Mouse (Mus musculus) thymus, postnatal 36 days (tissue): ENCODE data around the gene Chmp5.
A peak's percentile ranks its signal among the peaks of the same experiment; 100 is the strongest.

Experiments
- DNase-seq, 2 experiments: peaks; one replicate each; pipeline ENCODE4 v3.0.0; 2022; ENCODE audit warnings: mixed read lengths in 2 of 2

Chmp5 gene

GRCm38 (mm10) chr4:40947565-40948159 lies 545 bp upstream of the Chmp5 start:
- DNase-seq = no peak

DNA sequence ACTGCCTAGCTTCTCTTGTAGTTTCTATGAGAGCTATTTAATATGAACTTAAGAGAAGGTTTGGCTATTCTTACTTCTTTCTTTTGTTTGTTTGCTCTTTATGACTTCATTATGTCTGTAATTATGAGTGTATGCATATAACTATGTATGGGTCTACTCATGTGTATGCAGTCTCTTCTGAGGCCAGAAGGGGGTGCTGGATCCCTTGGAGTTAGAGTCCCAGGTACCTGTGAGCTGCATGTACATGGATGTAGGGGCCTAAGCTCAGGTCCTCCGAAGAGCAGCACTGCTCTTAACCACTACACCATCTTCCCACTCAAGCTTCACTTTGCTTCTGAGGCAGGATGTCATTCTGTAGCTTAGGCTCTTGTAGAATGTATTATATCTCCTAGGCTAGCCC lies 5.3 kb downstream of the Chmp5 start:
- DNase-seq = peak in 1 of 2 experiments; percentile 18

GRCm38 (mm10) chr4:40955942-40956341 lies 7.7 kb downstream of the Chmp5 start:
- DNase-seq = no peak

DNA sequence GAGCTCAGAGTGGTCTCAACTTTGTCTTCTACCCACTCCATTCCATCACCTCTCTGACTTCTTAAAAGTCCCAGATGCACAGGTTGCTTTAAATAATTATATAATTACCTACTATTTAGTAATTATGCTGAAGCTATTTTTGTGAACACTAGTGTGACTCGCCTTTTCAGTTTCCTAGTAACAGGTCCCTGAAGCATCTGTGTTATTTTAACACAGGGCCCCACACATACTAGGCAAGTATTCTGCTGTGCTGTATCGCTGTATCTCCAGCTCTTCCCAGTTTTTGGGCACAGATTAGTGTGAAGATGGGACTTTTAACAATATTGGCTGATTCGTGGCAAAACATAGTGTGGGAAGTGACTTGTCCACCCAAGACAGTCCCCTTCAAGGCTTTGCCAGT lies 15.3 kb downstream of the Chmp5 start:
- DNase-seq = no peak

DNA sequence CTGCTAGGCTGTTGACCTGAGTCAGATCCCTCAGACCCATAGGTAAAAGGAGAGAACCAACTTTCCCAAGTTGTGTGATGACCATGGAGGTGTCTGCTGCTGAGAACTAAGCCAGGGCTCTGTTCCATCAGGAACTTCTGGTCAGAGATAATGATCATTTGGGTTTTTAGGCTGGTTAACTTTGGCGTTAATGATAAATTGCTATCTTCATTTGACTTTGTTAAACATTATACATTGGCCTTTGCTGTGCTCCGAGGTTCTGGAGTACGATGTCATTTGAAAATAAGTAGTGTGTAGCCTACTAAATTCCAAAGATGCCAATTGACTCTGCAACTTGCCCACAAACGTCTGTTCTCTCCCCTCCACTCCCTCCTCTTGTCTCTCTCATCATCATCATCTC lies 21.0 kb downstream of the Chmp5 start:
- no peak for DNase-seq

- DNase-seq = no peak
Observed at GRCm38 (mm10) chr4:40969781-40970591, 21.8 kb downstream of the Chmp5 start.

DNA sequence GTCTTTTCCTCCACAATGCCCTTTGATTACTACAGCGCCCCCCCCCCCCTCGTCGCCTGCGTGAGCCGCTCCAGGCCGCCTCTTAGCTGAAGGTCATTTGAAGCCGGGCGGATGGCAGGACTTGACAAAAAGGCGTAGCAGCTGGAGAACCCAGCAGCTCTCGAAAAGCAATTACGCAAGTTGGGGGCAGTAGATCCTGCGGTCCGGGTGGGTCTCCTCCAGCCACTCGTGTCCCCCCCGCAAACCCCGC lies 22.3 kb downstream of the Chmp5 start:
- DNase-seq = no peak

DNA sequence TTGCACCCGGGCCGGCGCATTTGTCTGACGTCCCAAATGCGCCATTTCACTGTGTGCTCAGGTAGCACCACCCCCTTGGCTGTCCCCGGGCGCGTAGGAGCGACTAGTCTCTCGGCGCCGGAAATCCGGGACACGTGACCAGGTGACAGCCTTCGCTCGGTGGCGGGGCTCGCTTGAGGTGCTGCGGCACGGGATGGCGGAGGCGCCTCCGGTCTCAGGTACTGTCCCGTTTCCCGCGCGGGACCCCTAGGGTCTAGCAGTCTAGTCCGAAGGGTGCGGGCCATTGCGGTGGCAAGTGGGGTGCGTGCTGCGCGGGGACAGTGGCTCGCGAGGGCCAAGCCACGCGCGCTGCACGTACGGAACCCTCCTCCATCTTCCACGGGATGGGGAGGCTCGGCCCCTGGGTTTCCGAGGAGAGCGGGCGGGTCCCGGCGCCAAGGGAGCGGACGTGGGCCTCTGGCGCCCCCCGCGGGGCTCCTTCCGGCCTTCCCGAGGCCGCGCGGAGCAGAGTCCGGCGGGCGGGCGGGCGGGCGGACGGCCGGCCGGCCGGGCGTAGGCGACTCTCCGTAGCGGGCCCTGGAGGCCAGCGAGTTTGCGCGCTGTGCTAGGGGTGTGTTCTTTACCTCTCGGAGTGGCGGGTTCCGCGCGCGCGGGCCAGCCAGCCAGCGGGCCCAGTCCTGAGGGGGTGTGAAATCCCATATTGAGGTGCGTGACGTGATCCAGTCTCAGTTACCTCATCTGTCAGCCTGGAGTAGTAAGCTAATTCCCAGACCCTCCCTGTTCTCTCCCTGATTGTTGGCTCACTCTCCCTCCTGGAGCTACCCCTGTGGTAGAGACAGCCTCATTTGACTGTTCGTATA lies 22.9 kb downstream of the Chmp5 start, which contains the start of gene Nfx1:
TSS of gene Nfx1 (plus strand) at position 65 of the 860 bp plus-strand sequence.
- DNase-seq = peak; percentile 92 to 95

- peak; percentile 28 to 42 for DNase-seq
Observed at GRCm38 (mm10) chr4:40971744-40972143, 23.5 kb downstream of the Chmp5 start.

DNA sequence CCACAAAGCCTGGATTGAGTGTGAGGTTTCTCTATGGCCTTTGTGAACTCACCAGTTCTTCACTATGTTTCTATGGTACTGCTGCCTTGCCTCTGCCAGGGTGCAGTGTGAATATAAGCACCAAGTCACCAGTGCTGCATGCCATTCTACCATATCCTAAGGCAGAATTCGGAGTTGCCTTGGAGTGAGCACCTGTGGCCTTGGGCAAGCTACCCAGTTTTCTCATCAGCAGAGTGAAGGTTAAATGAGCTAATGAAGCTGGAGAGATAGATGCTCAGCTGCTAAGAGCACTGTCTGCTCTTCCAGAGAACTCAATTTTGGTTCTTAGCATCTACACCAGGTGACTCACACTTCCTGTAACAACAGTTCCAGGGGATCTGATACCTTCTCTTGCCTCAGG lies 25.8 kb downstream of the Chmp5 start:
- no peak for DNase-seq

GRCm38 (mm10) chr4:40975678-40976077 lies 27.5 kb downstream of the Chmp5 start:
- no peak for DNase-seq

GRCm38 (mm10) chr4:40976651-40977050 lies 28.4 kb downstream of the Chmp5 start:
- no peak for DNase-seq

DNA sequence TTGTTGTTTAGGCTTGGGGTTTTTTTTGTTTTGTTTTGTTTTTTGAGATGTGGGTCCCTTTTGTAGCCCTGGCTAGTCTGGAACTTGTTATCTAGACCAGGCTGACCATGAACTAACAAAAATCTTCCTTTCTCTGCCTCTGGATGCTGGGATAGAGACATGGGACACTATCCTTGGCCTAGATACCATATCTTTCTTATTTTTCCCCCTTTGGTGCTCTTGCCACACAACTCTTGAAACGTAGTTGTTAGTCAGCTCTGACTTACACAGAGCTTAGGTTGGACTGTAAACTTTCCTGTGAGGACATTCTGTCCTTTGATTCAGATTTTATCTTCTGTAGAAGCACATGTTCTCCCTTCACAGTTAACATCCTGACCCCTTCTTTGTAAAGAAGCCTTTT lies 31.2 kb downstream of the Chmp5 start:
- DNase-seq = no peak

- DNase-seq = no peak
Observed at GRCm38 (mm10) chr4:40982486-40982885, 34.3 kb downstream of the Chmp5 start.

DNA sequence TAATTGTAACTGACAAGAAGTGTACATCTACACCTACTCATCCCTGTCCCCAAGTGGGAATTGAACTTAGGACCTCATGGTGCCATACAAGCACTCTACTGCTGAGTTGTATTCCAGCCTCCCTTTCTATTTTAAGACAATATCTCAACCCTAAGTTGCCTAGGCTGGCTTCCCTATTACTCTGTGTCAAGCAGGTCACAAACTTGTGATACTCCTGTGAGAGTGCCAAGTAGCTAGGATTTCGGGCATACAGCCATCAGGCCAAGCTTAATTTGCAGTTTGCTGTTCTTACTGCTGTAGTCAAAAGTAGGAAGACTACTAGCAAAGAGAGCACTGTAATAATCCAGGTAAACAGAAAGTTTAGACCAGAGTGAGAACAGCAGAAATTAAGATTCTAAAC lies 35.5 kb downstream of the Chmp5 start:
- no peak for DNase-seq

GRCm38 (mm10) chr4:40989633-40990032 lies 41.4 kb downstream of the Chmp5 start:
- no peak for DNase-seq

GRCm38 (mm10) chr4:40996302-40996701 lies 48.1 kb downstream of the Chmp5 start:
- no peak for DNase-seq

GRCm38 (mm10) chr4:40997916-40998315 lies 49.7 kb downstream of the Chmp5 start:
- no peak for DNase-seq

DNA sequence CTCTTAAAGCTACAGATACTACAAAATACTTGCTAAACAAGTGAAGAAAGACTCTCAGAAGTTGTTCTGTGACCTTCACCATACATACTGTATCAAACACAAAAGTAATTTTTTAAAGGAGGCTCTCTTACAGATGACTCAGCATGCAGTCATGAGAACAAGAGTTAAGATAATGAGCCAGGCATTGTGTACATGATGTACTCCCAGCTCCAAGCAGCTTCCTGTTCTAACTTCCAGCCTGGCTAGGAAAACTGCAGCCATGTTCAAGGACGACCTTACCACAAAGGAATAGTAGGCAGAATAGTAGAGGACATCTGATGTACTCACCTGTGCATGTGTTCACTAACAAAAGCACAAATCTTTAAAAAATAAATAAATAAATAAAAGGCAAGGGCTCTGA lies 52.1 kb downstream of the Chmp5 start:
- no peak for DNase-seq

- no peak for DNase-seq
Observed at GRCm38 (mm10) chr4:41000842-41001639, 52.8 kb downstream of the Chmp5 start.

DNA sequence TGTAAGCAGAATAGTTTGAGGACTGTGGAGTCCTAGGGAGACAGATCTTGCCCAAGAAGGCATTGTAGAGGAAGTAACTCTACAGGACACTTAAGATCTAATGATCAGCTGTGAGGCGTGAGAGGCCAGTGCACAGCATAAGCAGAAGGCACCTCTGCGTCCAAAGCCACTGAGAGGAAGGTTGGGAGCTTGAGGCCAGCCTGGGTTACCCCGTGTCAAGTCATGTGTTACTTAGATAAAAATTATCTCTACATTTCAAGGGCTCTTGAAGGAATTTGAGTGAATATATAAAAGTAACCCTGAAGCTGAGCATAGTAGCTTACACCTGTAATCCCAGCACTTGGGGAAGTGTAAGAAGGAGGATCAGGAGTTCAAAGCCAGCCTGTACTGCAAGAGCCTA lies 65.1 kb downstream of the Chmp5 start:
- DNase-seq = no peak
